Mouse (Mus musculus): ENCODE results near the gene Ckap2.
A peak's percentile ranks its signal among the peaks of the same experiment; 100 is the strongest.

Gene Ckap2

DNA sequence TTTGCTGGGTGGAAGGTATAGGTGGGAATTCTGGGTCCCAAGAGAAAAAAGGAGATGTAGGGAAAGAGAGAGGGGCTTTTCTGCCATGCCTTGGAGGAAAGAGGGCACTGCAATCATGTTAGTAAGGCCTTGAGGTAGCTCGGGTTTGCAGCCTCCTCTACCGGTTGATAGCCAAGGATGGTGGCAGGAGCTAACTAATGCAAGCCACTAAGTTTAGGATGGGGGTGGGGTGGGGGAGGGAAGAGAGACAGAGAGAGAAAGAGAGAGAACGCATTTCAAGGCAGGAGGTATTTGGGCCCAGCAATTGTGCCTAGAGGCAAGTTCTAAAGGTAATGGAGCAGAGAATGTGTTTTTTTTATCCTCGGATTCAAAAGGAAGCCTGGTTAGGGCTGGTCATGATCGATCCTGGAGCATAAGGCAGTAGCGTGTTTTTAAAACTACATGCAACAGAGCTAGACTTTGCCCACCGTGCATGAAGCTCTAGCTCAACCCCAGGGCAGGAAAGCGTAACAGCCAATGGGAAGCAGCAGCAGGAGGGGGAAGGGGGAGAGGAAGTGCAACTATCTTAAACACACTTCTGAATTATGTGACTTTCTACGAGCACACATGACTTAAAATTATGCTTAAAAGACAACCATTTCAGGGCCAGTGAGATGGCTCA lies 37.8 kb downstream of the Ckap2 start:
- no peak for DNase-seq

- no peak for DNase-seq
Measured at GRCm38 (mm10) chr8:22145831-22146230, 39.8 kb downstream of the Ckap2 start.

DNA sequence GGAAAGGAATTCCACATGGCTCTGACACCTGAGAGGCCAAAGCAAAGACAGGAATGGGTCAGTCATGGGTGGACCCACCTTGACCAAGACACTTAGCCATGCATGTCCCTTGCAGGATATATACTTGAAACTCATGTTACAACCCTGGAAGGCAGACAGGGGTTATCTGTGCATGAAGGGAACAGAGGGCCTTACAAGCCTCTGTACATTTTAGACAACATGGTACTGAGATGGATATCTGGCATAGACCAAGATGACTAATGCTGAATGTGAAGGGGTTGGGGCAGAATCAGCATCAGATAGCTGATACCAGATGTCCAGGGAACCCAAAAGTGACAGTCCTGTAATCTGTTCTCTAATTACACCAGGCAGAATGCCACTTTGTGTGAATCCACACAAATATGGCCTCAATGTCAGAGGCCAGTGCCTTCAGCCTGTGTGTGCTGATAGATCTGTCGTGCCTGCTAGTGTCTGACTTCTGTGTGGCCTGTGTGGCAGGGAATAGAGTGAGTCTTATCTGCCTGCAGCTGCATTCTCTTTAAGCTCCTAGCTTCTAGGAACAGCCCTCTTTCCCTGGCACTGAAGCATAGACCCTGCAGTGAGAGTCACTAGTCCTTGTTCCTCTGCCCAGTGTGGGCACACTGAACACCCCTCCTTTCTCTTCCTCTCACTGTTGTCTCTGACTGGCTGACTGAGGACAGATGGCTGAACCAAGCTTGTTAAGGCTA lies 41.7 kb downstream of the Ckap2 start:
- no peak for DNase-seq

DNA sequence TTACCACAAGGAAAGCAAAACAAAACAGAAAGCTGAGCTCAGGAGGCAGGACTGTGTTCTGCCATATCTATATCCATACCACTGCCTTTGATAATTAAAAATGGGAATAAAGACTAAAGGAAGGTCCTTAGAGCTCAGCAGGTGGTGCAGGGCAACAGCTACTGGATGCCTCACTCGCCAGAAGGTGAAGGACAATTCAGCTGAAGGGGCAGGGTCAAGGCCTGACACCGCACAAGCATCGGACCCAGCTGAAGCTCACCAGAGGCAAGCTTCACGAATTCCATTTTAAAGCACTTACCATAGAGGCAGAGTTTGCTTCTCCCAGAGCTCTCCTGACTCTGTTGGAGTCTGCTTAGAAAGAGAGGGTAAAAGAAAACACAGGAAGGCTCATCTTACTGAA lies 43.0 kb downstream of the Ckap2 start:
- no peak for DNase-seq

DNA sequence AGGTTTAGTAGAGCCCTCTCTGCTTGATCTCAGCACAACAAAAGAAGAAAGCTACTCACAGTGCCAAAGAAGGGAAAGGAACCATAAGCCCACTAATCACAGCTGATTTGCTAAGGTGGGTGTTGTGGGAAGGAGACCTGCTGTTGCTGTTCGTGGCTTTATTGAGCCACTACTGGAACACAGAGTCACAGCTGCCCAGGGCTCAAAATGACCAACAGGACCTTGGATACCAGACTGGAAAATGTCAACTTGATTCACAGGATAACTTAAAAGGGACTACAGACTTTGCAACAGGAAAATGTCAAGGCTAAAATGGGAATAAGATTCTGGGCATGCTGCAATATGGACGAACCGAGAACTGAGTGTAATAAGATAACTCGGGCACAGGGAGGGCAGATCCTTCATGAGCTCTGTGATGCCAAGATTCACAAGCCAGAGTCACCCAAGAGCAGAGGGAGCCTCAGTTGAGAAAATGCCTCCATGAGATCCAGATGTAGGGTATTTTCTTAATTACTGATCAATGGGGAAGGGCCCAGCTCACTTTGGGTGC lies 43.7 kb downstream of the Ckap2 start:
- no peak for DNase-seq

DNA sequence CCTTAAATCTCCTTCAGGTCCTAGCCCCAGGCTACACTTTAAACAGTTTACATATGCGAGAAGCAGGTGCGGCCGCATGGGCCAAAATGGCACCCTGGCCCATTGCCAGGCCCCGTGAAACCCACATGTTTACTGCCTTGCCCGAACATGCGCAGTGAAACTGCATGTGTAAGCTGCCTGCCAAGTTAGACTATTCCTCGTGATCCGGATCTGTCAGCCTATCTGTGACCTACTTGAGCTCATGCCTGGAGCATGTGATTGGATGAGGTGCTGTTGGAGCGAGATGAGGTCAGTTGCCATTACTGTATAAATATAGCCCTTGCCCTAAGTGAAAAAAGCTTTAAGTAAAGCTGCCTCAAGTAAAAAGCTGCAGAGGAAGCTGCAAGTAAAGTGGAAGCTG lies 49.2 kb downstream of the Ckap2 start:
- peak; percentile 43 to 53 for DNase-seq

DNA sequence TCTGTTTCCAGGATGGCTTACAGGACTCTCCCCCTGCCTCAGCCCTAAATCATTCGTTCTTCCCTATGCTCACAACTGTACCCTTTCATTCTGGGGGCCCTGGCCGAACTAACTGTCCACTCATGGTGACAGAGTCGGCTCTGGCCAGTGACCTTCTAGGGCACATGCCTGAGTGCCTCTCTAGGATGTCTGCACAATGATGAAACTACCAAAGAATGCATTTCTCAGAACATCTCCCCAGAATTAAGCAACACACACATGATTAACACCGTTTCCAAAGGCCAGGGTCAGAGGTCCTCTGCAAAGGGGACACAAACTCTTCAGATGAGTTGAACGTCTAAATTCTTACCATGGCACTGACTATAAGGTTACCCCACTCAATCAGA lies 50.9 kb downstream of the Ckap2 start:
- DNase-seq, result no peak

DNA sequence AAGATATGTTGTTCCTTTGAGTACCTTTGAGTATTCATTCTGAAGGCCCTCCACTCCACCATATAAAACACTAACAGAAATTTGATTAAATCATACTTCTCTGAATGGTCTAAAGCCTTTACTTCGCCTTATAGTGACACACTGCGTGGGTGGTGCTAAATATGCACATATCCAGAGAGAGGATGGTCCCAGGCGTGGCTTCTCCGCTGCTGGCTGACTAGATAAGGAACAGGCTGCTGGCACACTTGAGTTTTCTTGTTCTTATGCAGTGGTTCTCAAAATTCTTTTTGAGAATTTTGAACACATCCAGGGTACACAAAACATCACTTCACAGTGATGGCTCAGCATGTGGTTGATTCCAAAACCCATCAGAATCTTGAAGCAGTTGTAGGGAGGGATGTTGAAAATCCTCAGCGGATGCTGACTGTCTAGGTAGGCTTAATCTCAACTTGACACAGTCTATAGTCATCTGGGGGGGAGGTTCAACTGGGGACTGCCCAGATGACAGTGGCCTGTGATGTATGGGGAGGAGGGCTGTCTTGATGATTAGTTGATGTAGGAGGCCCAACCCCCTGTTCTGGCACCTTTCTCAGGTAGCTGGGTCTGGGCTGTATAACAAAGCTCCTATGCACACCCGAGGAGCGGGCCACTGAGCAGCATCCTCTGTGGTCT lies 51.4 kb downstream of the Ckap2 start:
- no peak for DNase-seq

DNA sequence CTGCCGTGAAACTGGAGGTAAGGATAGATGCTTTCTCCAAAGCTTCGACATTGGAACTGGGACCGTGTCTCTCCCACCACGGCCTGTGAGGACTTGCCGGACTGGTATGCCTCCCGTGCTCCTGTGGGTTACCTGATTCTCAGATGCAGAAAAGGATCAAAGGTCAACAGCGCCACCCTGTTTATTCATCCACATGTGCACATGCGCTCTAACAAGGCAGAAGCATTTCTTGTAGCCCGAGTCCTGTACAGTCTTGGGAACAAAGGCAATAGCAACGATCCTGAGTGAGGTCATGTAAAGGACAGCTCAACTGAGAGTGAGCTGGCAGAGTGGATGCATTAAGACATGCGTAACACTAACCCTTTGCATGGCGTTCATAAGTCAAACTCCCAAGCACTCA lies 53.6 kb downstream of the Ckap2 start:
- no peak for DNase-seq

DNA sequence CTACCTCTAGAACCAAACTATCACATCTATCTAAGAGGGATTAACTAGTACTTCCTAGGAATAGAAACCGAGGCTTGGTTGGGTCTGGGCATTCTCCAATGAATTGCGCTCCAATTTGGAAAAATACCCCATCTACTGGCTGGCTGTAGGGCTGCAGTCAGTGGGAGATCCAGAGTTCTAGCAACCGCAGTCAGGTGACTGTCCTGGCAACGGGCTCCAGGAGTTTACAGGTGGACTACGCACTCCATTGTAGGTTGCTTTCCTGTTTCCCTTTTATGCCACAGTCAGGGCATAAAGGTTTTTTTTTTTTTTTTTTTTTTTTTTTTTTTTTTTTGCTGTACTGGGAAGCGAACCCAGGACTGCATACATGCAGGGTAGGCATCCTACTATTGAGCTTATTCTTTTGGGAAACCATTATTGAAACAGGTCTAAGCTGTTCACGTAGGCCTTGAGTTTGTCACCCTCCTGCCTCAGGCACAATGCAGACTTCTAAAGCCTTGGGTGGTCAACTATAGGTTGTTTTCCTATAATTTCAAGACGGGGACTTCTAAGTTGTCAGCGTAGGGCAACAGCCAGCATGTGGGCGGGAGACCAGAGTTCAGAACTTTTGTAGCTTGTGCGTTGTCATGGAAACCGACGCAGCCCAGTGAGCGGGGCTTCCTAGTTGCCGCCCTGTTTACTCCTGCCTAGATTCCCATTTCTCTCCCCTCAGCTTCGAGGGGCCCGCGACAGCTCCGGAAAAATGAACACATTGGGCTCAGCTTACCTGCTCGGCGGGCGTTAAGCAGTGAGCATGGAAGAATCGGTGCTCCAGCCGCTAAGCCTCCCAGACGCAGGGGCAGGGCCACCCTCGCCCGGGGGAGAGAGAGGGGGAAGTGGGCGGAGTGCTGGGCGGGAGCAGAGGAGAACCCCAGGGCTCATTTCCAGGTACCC lies 61.1 kb downstream of the Ckap2 start, which contains the start of gene Nek5:
TSS of gene Nek5 (minus strand) at position 834 of the 933 bp plus-strand sequence.
- no peak for DNase-seq
